Mouse (Mus musculus) urinary bladder, postnatal 14 days (tissue): Measurements from ENCODE around the gene Lonp2.

Experiments used
- DNase-seq: peaks from one replicate; pipeline ENCODE4 v3.0.0; 2021; ENCODE audit warnings: low spot score

The Lonp2 gene

DNA sequence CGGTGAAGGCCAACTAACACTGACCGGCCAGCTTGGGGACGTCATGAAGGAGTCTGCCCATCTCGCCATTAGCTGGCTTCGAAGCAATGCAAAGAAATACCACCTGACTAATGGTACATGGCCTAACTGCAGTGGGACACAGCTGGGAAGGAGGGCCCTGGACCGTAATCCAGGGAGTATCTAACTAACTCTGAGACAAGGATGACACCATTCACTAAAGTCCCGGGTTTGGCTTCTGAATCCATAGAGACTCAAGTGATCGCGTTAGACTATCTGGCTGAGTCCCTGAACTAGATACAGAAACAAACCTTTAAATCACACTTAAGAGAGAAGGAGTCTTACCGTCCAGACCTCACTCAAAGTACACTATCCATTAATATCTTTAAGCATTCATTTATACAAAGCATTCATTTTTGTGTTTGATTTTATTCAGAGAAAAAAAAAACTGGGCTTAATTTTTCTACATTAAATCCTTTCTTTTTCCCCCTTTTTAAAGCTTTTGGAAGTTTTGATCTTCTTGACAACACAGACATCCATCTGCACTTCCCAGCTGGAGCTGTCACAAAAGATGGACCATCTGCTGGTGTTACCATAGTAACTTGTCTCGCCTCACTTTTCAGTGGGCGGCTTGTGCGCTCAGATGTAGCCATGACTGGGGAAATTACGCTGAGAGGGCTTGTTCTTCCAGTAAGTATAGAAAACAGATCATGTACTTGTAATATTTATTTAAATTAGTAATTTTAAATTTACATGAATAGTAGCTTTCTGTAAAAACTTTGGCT lies 89.8 kb downstream of the Lonp2 start:
- no peak for DNase-seq

GRCm38 (mm10) chr8:86718332-86718994 lies 94.6 kb downstream of the Lonp2 start:
- DNase-seq: no peak

GRCm38 (mm10) chr8:86719368-86719767 lies 95.5 kb downstream of the Lonp2 start:
- no peak for DNase-seq

GRCm38 (mm10) chr8:86720756-86721459 lies 97.1 kb downstream of the Lonp2 start:
- DNase-seq: no peak

GRCm38 (mm10) chr8:86721490-86721889 lies 97.6 kb downstream of the Lonp2 start:
- no peak for DNase-seq

DNA sequence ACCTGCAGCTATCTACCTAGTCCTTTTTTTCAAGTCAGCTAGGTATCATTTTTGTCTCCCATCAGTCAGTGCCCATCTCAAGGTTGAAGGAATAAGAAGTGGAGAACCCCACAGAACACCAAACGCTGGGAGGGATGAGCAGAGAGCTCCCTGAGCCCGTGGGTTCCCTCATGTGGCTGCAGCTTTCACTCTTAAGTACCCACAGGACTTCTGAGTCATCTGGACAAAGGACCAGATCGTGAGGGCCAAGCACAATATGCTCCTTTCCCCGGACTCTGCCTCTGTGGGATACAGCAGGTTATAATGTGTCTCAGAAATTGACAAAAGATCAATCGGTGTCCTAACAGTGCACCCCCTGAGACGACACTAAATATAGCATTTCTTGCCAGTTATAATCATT lies 103.1 kb downstream of the Lonp2 start:
- no peak for DNase-seq

DNA sequence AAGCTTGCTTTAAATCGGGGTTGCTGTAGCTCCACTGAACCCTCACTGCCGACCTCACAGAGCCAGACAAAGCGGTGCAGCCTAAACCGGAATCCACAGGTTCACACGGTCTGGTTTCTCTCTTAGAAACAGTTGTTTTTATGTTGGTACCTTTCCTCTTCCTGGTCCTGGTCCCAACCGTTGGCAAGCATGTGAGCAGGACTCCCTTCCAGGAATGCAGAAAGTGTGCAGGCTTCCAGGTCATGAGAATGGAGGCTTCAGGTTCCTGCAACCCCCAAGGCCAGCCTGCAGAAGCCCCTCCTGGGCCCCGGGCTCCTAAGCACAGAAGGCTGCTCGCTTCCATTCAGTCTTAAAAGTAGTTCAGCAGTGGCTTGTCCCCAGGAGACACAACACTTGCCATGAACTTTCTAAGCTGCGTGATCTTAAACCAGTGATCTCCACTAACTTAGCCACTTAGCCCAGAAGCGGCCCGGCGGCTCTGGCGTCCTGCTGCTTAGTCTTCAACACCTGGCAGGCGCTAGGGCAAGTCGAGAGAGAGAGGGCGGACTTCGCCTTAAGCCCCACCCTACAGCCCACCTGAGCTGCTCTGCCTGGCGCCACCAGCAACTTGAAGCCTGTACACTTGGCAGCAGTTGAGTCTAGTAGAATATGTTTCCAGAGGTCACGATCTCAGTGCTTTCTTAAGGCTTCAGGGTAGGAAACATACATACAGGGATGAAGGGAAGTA lies 104.5 kb downstream of the Lonp2 start:
- no peak for DNase-seq

DNA sequence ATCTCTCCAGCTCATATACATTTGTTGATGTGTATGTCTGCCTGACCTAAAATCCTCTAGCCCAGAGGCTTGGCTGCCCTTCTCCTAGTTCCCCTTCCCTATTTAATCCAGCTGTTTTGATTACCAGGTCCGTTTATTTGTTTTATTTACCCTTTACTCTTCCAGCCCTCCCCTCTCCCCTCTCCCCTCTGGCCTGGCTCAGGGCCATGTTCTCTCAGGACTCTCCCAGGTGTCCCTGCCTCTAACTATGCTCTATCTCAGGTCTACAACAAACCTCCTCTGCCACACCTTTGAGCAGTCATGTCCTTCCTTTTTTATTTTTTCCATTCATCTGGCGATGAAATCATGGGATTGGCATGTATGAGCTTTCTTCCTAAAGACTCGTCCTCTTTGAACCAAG lies 106.5 kb downstream of the Lonp2 start:
- DNase-seq: no peak

DNA sequence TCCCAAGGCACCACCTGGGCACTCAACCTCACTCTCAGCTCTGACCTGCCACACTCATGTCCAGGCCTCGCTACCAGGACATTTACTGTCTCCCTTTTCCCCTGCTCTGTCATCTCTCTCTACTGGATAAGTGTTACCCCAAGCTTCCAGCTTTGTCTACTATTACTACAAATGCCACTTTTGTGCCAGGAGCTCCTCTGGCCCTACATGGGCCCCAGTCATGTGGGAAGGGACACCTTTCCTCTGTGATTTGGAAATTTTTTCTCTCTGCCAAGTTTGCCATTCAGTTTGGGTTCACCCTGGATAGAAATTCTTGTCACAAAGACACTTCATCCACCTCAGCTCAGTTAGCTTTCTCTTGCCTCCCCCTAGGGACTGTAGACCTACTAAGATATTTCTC lies 107.0 kb downstream of the Lonp2 start:
- DNase-seq: no peak

- DNase-seq: no peak
Measured at GRCm38 (mm10) chr8:86734171-86734570, 110.3 kb downstream of the Lonp2 start.

DNA sequence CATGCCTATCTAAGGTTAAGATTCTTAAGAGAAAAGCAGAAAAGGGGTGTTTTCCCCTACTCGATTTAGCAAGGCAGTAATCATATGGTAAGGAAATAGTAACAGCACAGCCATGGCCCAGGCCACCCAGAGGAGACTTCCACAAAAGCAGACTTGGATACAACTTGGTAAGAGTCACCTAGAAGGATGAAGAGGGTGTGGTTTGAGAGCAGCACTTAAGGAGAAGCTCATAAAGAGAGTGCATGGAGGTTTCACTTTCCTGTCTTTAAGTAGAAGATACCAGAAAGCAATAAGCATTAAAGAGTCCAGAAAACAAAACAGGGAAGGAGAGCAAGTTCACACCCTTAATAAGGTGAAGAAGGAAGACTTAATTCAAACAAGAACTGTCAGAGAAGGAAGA lies 111.1 kb downstream of the Lonp2 start:
- no peak for DNase-seq

DNA sequence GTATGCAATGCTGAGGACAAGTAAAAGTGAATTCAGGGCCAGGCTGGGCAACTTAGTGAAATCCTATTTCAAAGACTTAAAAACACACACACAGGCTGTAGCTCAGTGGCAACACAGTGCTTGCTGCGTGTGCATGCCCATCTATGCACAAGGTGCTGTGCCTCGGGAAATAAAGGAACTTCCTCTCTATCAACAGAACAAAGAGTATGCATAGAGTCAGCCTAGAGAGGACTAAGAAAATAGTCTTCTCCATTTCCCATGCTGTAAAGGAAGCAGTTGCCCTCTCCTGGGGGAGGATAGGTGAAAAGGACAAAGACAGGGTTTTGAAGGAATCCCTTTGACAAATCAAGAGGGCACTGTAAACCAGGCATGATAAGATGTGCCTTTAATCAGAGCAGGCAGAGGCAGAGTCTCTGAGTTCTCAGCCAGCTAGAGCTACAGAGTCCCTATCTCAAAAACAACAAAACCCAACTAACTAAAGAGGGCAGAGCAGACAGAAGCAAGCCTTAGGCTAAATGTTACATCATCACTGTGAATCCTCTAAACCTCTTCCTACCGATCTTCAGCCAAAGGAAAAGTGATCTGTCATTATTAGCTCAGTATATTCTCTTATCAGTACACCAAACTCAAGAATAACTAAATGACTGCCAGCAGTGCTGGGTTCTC lies 111.7 kb downstream of the Lonp2 start:
- DNase-seq: no peak

DNA sequence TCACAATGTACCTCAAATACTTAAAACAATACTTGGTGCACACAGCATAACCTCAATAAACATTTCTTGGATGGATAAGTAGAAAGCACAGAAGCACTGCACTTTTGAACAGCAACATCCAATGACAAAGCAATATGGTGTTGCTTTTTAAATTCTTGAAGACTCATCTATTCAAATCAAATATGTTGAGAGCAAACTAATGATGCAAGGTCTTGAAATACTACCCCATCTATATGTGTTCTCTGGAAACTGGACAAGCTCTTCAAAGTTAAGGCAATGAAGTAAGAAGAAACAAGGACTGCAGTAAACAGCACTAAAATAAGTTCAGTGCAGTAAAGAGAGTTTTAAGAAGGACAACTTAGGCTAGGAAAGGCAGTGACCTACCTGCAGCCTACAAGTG lies 117.1 kb downstream of the Lonp2 start:
- no peak for DNase-seq

- DNase-seq: no peak
Measured at GRCm38 (mm10) chr8:86741627-86742026, 117.8 kb downstream of the Lonp2 start.

- DNase-seq: no peak
Measured at GRCm38 (mm10) chr8:86742605-86743345, 118.9 kb downstream of the Lonp2 start.

DNA sequence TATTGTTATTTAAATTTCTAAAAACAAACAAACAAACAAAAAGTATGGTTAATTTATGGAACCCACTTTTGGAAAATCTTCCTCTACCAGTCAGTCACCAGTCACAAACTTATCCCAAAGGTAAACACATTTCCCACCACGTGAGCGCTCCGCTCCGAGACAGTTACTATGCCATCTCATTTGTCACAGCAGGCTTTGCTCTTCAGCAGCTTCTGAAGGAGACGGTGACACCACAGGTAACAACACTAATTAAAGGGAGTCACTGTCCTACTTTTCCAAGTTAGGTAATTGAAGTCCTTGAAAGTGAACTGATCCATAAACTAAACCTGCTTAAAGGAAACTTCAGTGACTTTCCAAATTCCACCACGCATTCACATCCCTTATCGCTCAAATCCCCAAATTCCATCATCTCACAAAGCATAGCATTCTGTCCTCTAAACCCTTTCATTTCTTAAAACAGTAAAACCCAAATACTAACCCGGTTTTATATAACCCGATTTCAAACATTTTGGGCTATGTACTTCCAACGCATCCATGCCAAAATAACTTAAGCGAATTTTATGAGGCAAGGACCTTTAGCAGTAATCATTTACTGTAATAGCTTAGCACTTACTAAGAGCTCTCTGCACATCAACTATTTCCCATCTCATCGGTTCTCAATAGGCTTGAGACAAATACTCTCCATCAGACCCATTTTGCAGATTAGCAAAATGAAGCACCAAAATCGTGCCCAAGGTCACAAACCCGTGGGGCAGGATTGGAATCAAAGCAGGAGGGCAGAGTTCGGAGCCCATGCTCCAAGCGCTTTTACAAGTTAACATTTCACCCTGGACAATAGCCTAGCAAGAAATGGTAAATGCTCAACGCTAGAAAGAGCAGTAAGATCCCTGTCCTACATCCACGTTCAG lies 120.7 kb downstream of the Lonp2 start:
- no peak for DNase-seq

- DNase-seq: peak; percentile 68
Measured at GRCm38 (mm10) chr8:86745221-86745934, 121.5 kb downstream of the Lonp2 start, which contains the start of the genes Gm10638 and Siah1a. Gm10638 (plus strand) TSS chr8:86745699. Siah1a (minus strand) TSS chr8:86745934.

- DNase-seq: peak; percentile 94
Measured at GRCm38 (mm10) chr8:86745935-86746441, 122.1 kb downstream of the Lonp2 start.

DNA sequence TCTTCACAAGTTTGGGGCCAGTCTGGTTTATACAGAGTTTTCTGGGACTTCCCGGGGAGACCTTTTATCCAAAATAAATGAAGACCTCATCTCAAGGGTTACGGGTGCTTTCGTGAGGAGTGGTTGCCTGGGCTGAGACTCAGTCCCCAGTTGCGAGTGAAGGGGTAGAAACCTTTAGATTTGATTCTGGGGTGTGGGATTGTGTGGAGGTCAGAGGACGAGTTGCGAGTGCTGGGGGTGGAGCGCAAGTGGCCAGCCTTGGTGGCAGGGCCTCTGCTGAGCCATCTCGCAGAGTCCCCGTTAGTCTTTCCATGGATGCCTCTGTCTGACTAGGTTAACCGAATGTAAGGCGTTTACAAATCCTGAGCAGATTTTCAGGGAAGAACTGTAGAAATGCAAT lies 122.7 kb downstream of the Lonp2 start:
- no peak for DNase-seq
